Mouse (Mus musculus): ENCODE results near the gene Nol12. TPM values are rescaled to one million over a fixed set of nuclear protein-coding genes. Genes with fewer than 3 reads are reported as not detected.

Gene Nol12
- 47.9 and 51.6 TPM in 2 replicates for polyA plus RNA-seq (2016; fragmentation: Nextera tagmentation; extraction: Ambion mirVana)

DNA sequence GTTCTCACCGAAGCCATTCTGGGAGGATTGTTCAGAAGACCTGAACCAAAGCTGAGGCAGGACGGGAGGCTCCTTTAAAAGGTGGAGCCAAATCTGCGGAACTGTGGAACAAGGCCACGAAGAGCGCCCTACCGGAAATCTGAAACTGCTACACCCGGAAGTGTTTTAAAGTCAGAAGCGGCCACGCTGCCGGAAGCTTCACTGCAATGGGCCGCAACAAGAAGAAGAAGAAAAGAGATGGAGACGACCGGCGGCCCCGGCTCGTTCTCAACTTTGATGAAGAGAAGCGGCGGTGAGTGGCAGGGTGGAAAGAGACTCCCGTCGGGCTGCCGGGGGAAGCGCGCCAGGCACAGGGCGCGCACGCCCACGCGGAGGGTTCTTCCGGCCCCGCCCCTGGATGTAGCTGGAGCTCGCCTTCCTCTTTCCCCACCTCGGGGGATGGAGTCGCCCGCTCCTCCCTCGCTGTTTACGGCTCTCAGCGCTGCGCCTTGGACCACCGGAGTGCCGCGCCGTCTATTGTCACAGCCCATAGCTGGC, at the start of gene Nol12:
TSS of gene Nol12 (plus strand) at position 150 of the 537 bp plus-strand sequence.
- Histone ChIP-seq H3K27ac (peak within 1 kb of the TSS; percentile 82), H3K27me3 (replicated peaks) (no peaks in the 10 kb centered on the region), H3K9ac (peak within 1 kb of the TSS; percentile 79), H3K4me2 (peak within 1 kb of the TSS; percentile 79), H3K9me3 (replicated peaks) (no peaks in the 10 kb centered on the region), H3K4me3 (peak within 1 kb of the TSS; percentile 70), H3K4me1 (peaks cover 61% of the 10 kb centered on the region), H3K36me3 (peaks cover 44% of the 10 kb centered on the region)
- peak; percentile 80 for ATAC-seq
- WGBS (ENCODE audit: insufficient replicate concordance): under 1% methylated on average over 42 of the region's 42 CpGs

DNA sequence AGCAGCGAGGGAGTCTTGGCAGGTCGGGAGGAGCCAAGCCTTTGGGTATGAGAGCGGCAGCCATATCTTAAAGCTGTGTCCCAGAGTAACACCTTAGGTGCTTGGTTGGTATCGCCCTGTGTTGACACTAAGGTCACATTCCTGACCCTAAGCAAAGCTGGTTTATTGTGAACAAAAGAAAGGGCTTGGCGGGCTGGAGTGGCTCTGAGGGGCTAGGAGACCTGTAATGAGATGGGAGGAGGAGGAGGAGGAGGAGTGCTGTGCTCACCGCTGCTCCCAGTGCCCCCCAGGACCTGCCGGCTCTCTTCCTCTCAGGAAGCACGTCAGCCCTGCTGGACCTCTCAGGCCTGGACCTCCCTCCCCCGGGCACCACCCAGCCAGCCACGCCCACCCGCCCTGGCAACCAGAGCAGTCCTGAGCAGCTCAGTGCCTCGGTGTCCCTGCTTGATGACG, 45.3 kb upstream of the Nol12 start:
- peaks cover 62% of the 10 kb centered on the region for H3K4me1 ChIP-seq
- H3K9ac ChIP-seq: peak overlapping the region; percentile 45; the same call in 1 of the 2 replicates
- peak overlapping the region; percentile 18 for H3K27ac ChIP-seq
- H3K4me2 ChIP-seq: peak overlapping the region; percentile 46
- no peaks in the 10 kb centered on the region for H3K27me3 ChIP-seq (replicated peaks)
- peaks cover 96% of the 10 kb centered on the region for H3K36me3 ChIP-seq
- H3K4me3 ChIP-seq: no peak overlapping the region
- ATAC-seq: peak; percentile 67
- H3K9me3 ChIP-seq (replicated peaks): no peaks in the 10 kb centered on the region
- WGBS (ENCODE audit: insufficient replicate concordance): 38% methylated on average over 13 of the region's 13 CpGs

DNA sequence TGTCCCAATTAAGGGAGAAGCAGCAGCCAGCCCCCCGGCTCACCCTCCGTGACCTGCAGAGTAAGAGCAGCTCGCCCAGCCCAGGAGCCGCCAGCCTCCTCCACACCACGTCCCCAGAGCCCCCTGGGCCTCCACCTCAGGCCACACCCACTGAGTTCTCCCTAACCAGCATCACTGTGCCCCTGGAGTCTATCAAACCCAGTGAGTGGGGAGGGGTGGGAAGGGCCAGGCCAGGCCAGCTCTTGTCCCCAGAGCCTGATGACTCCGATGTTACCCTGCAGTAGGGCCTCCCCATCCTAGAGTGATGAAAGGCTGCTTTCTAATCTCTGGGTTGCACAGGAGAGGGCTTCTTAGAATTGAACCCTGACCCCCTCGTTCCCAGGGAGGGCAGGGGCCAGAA, 42.3 kb upstream of the Nol12 start:
- peak; percentile 43 for ATAC-seq
- WGBS (ENCODE audit: insufficient replicate concordance): 30% methylated on average over 7 of the region's 7 CpGs
- H3K4me2 ChIP-seq: peak overlapping the region; percentile 39
- peaks cover 88% of the 10 kb centered on the region for H3K4me1 ChIP-seq
- no peaks in the 10 kb centered on the region for H3K27me3 ChIP-seq (replicated peaks)
- no peak overlapping the region for H3K4me3 ChIP-seq
- H3K9me3 ChIP-seq (replicated peaks): no peaks in the 10 kb centered on the region
- H3K27ac ChIP-seq: peak overlapping the region; percentile 88
- peak overlapping the region; percentile 28 for H3K9ac ChIP-seq
- peaks cover 67% of the 10 kb centered on the region for H3K36me3 ChIP-seq

DNA sequence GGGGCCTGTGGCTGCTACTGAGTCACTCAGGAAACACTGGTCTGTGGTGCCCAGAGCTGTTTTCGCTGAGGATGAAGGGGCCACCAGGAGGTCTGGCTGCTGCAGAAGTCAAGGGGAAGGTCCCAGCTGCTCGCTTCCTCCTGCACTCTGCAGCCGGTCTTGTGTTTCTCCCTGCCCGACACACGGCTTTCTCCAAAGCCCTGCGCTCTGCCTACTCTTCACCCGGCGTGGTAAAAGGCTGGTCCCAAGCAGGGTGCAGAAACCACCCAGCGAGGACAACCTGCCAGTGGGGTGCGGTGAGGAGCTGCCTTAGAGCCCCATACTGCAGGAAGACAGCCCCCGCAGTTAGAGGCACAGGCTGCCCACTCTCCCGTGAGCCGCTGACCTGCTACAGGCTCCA, 40.0 kb upstream of the Nol12 start:
- Histone ChIP-seq H3K9me3 (replicated peaks) (no peaks in the 10 kb centered on the region), H3K9ac (peak overlapping the region; percentile 83), H3K4me2 (peak overlapping the region; percentile 90), H3K27ac (peak overlapping the region; percentile 88), H3K27me3 (replicated peaks) (no peaks in the 10 kb centered on the region), H3K4me1 (peaks cover 94% of the 10 kb centered on the region), H3K36me3 (peaks cover 44% of the 10 kb centered on the region), H3K4me3 (0 out of 2 replicates have a peak overlapping the region, but pooled peaks have one; percentile 7)
- no peak for ATAC-seq
- WGBS (ENCODE audit: insufficient replicate concordance): 37% methylated on average over 13 of the region's 13 CpGs

DNA sequence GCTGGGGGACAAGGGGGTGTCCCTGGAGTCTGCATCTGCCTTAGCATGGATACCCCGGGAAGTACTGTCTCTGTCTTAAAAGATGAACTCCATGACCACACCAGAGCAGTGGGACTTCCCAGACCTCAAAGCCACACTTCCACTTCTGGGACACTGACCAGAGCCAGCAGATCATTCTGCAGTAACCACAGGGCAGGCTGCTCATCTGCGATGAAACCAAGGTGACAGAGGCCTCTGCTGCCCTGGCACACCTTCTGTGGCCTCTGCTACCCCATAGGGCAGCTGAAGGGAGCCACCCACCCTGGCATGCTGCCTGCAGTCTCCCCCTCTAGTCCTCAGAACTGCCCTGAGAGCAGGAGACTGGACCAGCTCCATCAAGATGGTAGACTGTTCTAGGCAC, 39.0 kb upstream of the Nol12 start:
- 30% methylated on average over 2 of the region's 2 CpGs for WGBS (ENCODE audit: insufficient replicate concordance)
- Histone ChIP-seq H3K9ac (peak overlapping the region; percentile 83), H3K4me1 (peaks cover 94% of the 10 kb centered on the region), H3K36me3 (peaks cover 35% of the 10 kb centered on the region), H3K27ac (peak overlapping the region; percentile 88), H3K9me3 (replicated peaks) (no peaks in the 10 kb centered on the region), H3K4me3 (no peak overlapping the region), H3K4me2 (peak overlapping the region; percentile 90), H3K27me3 (replicated peaks) (no peaks in the 10 kb centered on the region)
- peak; percentile 10; the same call in 1 of the 2 replicates for ATAC-seq

DNA sequence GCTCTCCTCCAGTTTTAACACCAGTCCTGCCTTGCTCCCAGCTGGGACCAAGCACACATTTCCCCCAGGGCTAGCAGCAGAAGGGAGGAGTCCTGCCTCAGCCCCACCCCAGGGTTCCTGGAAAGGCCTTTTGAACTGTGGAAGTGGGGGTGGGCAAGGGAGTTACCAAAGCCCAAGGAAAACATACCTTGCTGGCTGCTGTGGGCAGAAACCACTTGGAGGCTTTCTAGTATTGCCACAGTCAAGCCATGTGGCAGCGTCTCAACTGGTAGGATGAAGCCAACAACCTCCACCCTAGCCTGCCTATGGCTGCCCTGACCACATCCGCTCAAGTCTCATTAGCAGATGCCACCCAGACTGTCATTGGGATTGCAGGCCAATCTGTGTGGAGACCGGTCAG, 38.6 kb upstream of the Nol12 start:
- Histone ChIP-seq H3K4me1 (peaks cover 94% of the 10 kb centered on the region), H3K27ac (peak overlapping the region; percentile 88), H3K9me3 (replicated peaks) (no peaks in the 10 kb centered on the region), H3K36me3 (peaks cover 32% of the 10 kb centered on the region), H3K4me3 (no peak overlapping the region), H3K4me2 (peak overlapping the region; percentile 90), H3K9ac (peak overlapping the region; percentile 83), H3K27me3 (replicated peaks) (no peaks in the 10 kb centered on the region)
- peak; percentile 51 for ATAC-seq
- 52% methylated on average over 3 of the region's 3 CpGs for WGBS (ENCODE audit: insufficient replicate concordance)

DNA sequence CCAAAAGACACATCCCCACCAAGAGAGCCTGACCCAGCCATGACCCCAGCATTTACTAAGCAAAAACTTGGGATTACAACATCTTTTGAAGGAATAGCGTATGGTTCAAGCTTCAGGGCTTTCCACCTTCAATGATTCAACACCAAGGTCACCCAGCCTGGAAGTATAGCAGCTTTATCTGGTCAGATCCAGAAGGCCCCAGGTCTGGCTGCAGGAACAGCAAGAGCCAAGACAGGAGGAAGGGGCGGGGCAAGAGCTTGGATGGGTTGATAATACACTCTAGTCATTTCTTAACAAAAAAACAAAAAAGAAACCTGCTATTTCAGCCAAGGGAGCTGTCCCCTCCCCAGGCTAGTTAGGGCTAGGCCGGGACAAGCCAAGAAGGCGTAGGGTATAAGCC, 37.2 kb upstream of the Nol12 start:
- H3K4me2 ChIP-seq: peak overlapping the region; percentile 90
- H3K36me3 ChIP-seq: peaks cover 32% of the 10 kb centered on the region
- ATAC-seq: peak; percentile 33; the same call in 1 of the 2 replicates
- no peaks in the 10 kb centered on the region for H3K9me3 ChIP-seq (replicated peaks)
- 29% methylated on average over 4 of the region's 4 CpGs for WGBS (ENCODE audit: insufficient replicate concordance)
- no peaks in the 10 kb centered on the region for H3K27me3 ChIP-seq (replicated peaks)
- peaks cover 93% of the 10 kb centered on the region for H3K4me1 ChIP-seq
- peak overlapping the region; percentile 14; the same call in 1 of the 2 replicates for H3K4me3 ChIP-seq
- peak overlapping the region; percentile 88 for H3K27ac ChIP-seq
- H3K9ac ChIP-seq: peak overlapping the region; percentile 83

DNA sequence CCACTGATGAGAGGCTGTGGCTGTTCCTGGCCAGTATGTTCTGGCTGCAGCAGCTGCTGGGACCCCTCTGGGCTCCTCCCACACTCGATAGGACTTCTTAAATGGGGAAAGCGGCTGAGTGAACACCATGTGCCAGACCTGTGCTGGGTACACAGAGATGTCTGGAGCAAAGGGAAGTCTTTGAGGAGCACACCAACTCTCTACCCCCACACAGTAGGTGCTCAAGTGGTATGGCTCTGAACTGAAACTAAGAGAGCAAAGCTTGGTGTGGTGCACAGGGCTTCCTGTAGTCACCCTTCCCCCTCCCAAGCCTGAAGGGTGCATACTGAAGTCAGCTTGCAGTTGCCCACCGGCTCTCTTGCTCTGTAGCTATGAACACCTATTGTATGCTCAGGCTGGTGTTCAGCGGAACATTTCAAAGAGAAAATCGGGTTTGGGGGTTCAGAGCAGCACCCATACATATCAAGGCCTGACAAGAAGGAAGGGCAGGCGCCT, 36.2 kb upstream of the Nol12 start:
- H3K4me2 ChIP-seq: peak overlapping the region; percentile 90
- H3K27ac ChIP-seq: peak overlapping the region; percentile 88
- peaks cover 31% of the 10 kb centered on the region for H3K36me3 ChIP-seq
- peak overlapping the region; percentile 76 for H3K4me3 ChIP-seq
- WGBS (ENCODE audit: insufficient replicate concordance): 24% methylated on average over 6 of the region's 6 CpGs
- H3K4me1 ChIP-seq: peaks cover 90% of the 10 kb centered on the region
- no peaks in the 10 kb centered on the region for H3K27me3 ChIP-seq (replicated peaks)
- ATAC-seq: no peak
- H3K9me3 ChIP-seq (replicated peaks): no peaks in the 10 kb centered on the region
- H3K9ac ChIP-seq: peak overlapping the region; percentile 83

DNA sequence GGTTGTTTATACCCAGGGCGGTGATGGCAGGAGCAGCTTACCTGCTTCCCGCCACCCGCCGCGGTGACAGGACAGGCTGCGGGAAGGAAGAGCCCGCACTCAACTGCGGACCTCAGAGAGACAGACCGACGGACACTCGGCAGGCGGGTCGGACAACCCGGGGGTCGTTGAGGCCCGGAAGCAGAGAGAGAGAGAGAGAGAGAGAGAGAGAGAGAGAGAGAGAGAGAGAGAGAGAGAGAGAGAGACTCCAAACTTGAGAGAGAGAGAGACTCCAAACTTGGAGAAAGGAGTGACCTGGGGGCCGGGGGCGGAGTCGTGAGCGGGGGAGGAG, 35.4 kb upstream of the Nol12 start, which contains the start of gene Gm49510:
TSS of gene Gm49510 (plus strand) at position 259 of the 331 bp plus-strand sequence.
- Histone ChIP-seq H3K9me3 (replicated peaks) (no peaks in the 10 kb centered on the region), H3K36me3 (peaks cover 31% of the 10 kb centered on the region), H3K4me2 (peak within 1 kb of the TSS; percentile 90), H3K9ac (peak within 1 kb of the TSS; percentile 83), H3K27ac (peak within 1 kb of the TSS; percentile 88), H3K27me3 (replicated peaks) (no peaks in the 10 kb centered on the region), H3K4me3 (peak within 1 kb of the TSS; percentile 76), H3K4me1 (peaks cover 83% of the 10 kb centered on the region)
- ATAC-seq: no peak
- under 1% methylated on average over 20 of the region's 20 CpGs for WGBS (ENCODE audit: insufficient replicate concordance)

DNA sequence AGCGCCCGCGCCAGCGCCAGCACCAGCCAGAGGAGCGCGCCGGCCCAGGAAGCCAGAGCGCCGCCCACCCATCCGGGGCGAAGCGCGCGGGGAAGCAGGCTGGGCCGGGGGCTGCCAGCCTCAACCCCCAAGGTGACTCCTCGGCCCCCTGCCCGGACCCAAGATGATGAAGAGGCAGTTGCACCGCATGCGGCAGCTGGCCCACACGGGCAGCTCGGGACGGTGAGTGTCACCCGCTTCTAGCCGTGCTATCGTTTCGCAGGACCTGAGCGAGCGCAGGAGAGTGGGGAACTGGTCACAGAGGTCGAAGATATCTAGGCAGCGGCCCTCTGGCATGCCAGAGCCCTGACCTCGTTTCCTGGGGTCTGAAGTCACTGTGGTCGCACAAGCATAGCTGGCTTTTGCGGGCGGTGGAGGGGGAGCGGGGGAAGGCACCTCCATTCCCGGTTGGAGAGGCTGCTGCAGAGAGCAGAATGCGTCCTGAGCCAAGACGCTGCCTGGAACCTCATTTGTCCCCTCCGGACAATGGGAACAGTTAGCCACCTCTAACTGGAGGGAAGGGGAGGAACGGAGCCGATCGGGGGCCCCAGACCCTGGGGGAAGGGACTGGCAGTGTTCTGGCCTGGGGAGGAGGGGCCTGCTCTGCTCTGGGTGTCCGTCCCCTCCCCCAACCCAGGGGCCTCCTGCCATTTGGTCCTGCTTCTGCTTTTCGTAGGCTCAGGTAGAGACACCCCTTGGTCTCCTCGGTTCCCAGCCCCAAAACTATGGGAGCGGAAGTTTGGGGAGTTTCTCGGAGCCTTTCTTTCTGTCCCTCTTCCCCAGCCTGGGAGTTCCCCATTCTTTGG, 34.8 kb upstream of the Nol12 start, which contains the start of gene Sh3bp1:
TSS of gene Sh3bp1 (plus strand) at position 29 of the 845 bp plus-strand sequence.
- Histone ChIP-seq H3K36me3 (peaks cover 37% of the 10 kb centered on the region), H3K27me3 (replicated peaks) (no peaks in the 10 kb centered on the region), H3K4me1 (peaks cover 77% of the 10 kb centered on the region), H3K9me3 (replicated peaks) (no peaks in the 10 kb centered on the region), H3K9ac (peak within 1 kb of the TSS; percentile 83), H3K4me2 (peak within 1 kb of the TSS; percentile 90), H3K4me3 (peak within 1 kb of the TSS; percentile 76), H3K27ac (peak within 1 kb of the TSS; percentile 88)
- WGBS (ENCODE audit: insufficient replicate concordance): under 1% methylated on average over 46 of the region's 47 CpGs
- ATAC-seq: peak; percentile 61

DNA sequence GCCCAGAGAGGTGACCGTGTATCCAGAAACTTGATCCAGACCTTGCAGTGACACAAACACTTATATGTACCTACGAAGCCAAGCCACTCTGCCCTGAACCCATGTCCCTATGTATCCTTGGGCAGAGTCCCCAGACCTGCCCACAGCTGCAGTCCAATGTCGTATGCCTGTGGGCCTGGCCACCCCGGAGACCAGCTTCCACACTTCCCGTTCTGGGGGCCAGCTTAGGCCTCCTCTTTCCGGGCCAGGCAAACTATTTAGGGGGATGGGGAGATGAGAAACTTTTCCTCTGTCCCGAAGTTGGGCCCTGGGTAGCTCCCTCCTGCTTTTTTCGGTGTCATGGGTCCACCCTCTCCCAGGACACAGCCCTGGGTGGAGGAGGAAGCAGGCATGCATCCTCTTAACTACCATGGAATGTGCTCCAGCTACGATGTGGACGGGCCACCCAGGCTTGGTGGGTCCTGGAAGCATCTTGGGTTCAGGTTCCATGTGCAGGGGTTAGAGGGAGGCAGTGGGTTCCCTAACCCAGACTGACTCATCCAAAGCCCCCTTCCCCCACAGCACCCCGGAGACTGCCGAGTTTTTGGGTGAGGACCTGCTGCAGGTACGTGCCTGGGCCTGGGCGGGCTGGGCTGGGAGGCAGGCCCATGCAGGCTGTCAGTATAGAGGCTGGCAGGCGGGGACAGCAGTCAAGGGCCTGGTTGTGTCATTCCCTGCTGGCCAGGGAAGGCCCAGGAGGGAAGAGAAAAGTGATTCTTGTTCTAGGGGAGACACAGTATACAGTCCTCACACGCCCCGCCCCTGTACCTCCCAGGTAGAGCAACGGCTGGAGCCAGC, 33.9 kb upstream of the Nol12 start:
- H3K4me3 ChIP-seq: peak overlapping the region; percentile 76
- peaks cover 69% of the 10 kb centered on the region for H3K4me1 ChIP-seq
- peak overlapping the region; percentile 90 for H3K4me2 ChIP-seq
- ATAC-seq: no peak
- peak overlapping the region; percentile 88 for H3K27ac ChIP-seq
- no peaks in the 10 kb centered on the region for H3K27me3 ChIP-seq (replicated peaks)
- H3K36me3 ChIP-seq: peaks cover 46% of the 10 kb centered on the region
- peak overlapping the region; percentile 83 for H3K9ac ChIP-seq
- 17% methylated on average over 18 of the region's 18 CpGs for WGBS (ENCODE audit: insufficient replicate concordance)
- H3K9me3 ChIP-seq (replicated peaks): no peaks in the 10 kb centered on the region

Measured in liver, embryonic 12.5 days (tissue).